Mouse (Mus musculus) hindbrain, embryonic 12.5 days (tissue): ENCODE data around the gene Cldn6. TPM values are rescaled to one million over a fixed set of nuclear protein-coding genes. Genes with fewer than 3 reads are reported as not detected.

Experiments used
- ATAC-seq: fragments of 200-750 bp; cut with Nextera tagmentation; 2 replicates; pipeline ENCODE4 v1.8.0; 2017; ENCODE audit warnings: moderate TSS enrichment; ENCODE audit not compliant: low FRiP score
- H3K27ac ChIP-seq: fragments of 300-500 bp; sonication (generic); 2 replicates; pipeline ENCODE4 v1.5.1; 2016; ENCODE audit warnings: mild to moderate bottlenecking
- H3K27me3 ChIP-seq: fragments of 300-500 bp; sonication (generic); 2 replicates; pipeline ENCODE4 v1.6.1; 2016; ENCODE audit warnings: mild to moderate bottlenecking
- H3K36me3 ChIP-seq: fragments of 300-500 bp; sonication (generic); 2 replicates; pipeline ENCODE4 v1.6.1; 2016; ENCODE audit warnings: mild to moderate bottlenecking
- H3K4me1 ChIP-seq: fragments of 300-500 bp; sonication (generic); 2 replicates; pipeline ENCODE4 v1.6.1; 2016
- H3K4me2 ChIP-seq: fragments of 300-500 bp; sonication (generic); replicated peaks from 2 replicates; pipeline ENCODE4 v1.6.1; 2016; ENCODE audit warnings: mild to moderate bottlenecking
- H3K4me3 ChIP-seq: fragments of 300-500 bp; sonication (generic); 2 replicates; pipeline ENCODE4 v1.5.1; 2016; ENCODE audit warnings: mild to moderate bottlenecking
- H3K9ac ChIP-seq: fragments of 300-500 bp; sonication (generic); 2 replicates; pipeline ENCODE4 v1.6.1; 2016; ENCODE audit warnings: mild to moderate bottlenecking, moderate library complexity
- H3K9me3 ChIP-seq: fragments of 300-500 bp; sonication (generic); replicated peaks from 2 replicates; pipeline ENCODE4 v1.6.1; 2016; ENCODE audit warnings: mild to moderate bottlenecking
- WGBS: fragments of 180-500 bp; shearing (Covaris S2); methylation state at CpG from one replicate; pipeline ENCODE4 v1.1.7; 2016; 5-methylcytosine and 5-hydroxymethylcytosine counted together
- polyA plus RNA-seq: library from polyadenylated mRNA; unstranded; fragments of >200 nt; fragmentation: Nextera tagmentation; extraction: Ambion mirVana; gene quantifications from 2 replicates; pipeline ENCODE4 v1.2.1, GENCODE M21; 2016

Gene Cldn6
- polyA plus RNA-seq, 1 experiment from 2014 or later = 35.0 TPM

DNA sequence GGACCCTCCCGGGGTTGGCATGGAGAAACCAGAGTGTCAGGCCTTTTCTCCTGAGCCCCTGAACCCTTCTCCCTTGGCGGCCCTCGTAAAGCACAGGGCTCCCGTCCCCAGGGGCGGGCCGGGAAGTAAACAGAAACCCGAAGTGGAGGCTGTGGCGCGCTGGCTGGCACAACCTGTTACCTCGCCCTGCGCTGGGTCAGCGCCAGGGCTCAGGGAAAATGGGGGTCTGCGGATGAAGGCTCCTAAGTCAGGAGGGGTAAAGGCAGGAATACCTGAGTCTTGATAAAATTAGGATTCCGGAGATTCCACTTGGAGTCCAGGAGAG lies 18.2 kb upstream of the Cldn6 start:
- no peak overlapping the region for H3K4me3 ChIP-seq
- H3K9ac ChIP-seq = no peak overlapping the region
- H3K4me1 ChIP-seq = no peaks in the 10 kb centered on the region
- 3% methylated on average over 14 of the region's 14 CpGs for whole genome bisulfite sequencing
- no peak overlapping the region for H3K27ac ChIP-seq
- H3K4me2 ChIP-seq = 0 out of 2 replicates have a peak overlapping the region, but pooled peaks have one; percentile 3
- H3K9me3 ChIP-seq = no peaks in the 10 kb centered on the region
- H3K36me3 ChIP-seq = no peaks in the 10 kb centered on the region
- ATAC-seq = no peak
- peaks cover 49% of the 10 kb centered on the region for H3K27me3 ChIP-seq

DNA sequence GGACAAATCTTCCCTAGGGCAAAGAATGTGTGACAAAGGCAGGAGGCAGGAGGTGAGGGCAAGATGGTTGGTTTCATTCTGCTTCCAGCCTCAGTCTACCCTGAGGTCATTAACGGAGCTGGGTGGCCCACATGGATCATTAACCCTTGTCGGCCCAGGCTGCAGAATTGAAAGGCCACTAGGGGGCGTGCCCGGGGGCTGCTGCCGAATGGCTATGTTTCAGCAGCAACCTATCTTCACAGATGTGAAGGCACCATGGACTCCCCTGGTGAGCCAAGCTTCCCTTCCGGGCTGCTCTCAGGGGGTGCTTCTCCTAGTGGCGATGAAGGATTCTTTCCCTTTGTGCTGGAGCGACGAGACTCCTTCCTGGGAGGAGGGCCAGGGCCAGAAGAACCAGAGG lies 17.5 kb upstream of the Cldn6 start:
- Histone ChIP-seq H3K4me2 (no peak overlapping the region), H3K9ac (no peak overlapping the region), H3K27ac (no peak overlapping the region), H3K36me3 (peaks cover 5% of the 10 kb centered on the region; the same call in 1 of the 2 replicates), H3K9me3 (no peaks in the 10 kb centered on the region), H3K27me3 (peaks cover 49% of the 10 kb centered on the region), H3K4me3 (no peak overlapping the region), H3K4me1 (no peaks in the 10 kb centered on the region)
- ATAC-seq = no peak
- 2% methylated on average over 9 of the region's 9 CpGs for WGBS

DNA sequence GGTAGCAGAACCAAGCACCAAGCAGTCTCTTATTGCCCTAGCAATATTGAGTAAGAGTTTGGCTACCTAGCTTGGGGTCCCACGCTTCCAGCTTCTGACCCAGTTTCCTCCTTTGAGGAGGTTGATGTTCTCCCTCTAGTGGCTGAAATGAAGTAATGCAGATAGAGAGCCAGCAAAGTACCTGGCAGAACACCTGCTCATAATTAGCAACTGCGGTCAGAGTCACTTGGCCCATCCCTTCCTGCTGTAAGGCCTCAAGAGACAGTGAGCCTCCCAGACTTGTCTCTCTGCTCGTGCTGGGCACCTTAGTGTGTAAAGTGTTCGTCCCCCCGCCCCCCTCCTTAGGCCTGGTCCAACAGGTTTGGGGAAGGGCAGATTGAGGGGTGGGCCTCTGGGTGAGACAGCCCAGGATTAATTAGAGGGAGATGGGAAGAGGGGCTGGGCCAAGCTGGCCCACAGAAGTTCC lies 14.5 kb upstream of the Cldn6 start:
- peaks cover 38% of the 10 kb centered on the region for H3K27me3 ChIP-seq
- peaks cover 33% of the 10 kb centered on the region for H3K36me3 ChIP-seq
- no peak overlapping the region for H3K4me3 ChIP-seq
- no peak overlapping the region for H3K9ac ChIP-seq
- ATAC-seq = no peak
- no peaks in the 10 kb centered on the region for H3K9me3 ChIP-seq
- H3K4me1 ChIP-seq = no peaks in the 10 kb centered on the region
- WGBS = 6% methylated on average over 5 of the region's 5 CpGs
- no peak overlapping the region for H3K4me2 ChIP-seq
- H3K27ac ChIP-seq = no peak overlapping the region

DNA sequence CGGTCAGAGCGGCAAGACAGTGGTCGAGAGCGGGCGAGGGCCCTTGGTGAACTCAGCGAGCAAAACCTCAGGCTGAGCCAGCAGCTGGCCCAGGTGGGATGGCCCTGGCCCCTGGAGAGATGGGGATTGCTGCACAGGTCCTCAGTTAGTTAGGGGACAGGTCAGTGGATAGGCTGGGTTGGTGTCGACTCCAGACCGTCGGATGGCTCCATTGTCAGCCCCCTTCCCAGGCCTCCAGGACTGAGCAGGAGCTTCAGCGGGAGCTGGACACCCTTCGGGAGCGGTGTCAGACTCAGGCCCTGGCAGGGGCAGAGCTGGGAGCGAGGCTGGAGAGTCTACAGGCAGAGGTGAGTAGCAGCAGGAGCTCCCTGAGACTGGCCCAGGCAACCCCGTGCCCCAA lies 13.5 kb upstream of the Cldn6 start:
- Histone ChIP-seq H3K4me3 (no peak overlapping the region), H3K4me1 (no peaks in the 10 kb centered on the region), H3K36me3 (peaks cover 42% of the 10 kb centered on the region), H3K9me3 (no peaks in the 10 kb centered on the region), H3K27me3 (peaks cover 28% of the 10 kb centered on the region), H3K9ac (no peak overlapping the region), H3K27ac (no peak overlapping the region), H3K4me2 (no peak overlapping the region)
- ATAC-seq = no peak
- 78% methylated on average over 14 of the region's 14 CpGs for WGBS

DNA sequence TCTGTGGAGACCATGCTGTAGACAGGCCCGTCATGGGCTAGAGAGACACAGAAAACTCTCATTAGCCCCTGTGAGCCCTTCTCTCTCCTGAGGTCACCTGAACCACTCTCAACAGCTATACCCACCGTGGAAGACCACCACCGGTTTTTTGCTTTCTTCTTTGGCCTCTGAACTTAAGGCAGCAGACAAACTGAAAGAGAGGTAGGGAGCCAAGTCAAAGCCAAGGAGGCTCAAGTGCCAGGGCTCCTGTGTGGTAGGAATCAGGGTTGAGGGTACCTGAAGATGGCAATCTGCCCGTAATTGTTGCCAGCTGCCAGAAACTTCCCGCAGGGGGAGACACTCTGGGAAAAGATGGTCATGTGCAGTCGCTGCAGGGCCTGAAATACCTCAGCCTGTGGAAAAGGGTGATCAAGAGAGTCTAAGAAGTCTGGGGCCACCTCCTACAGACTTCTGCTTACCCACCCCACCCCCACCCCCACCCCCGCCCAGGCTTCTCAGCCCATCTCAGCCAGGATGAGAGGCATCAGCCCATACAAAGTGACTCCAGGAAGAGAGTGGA lies 8.5 kb upstream of the Cldn6 start:
- peaks cover 13% of the 10 kb centered on the region for H3K27me3 ChIP-seq
- H3K36me3 ChIP-seq = peaks cover 44% of the 10 kb centered on the region
- no peak for ATAC-seq
- 92% methylated on average over 7 of the region's 7 CpGs for WGBS
- H3K4me2 ChIP-seq = no peak overlapping the region
- no peak overlapping the region for H3K27ac ChIP-seq
- H3K9ac ChIP-seq = no peak overlapping the region
- peaks cover 16% of the 10 kb centered on the region for H3K4me1 ChIP-seq
- H3K9me3 ChIP-seq = no peaks in the 10 kb centered on the region
- no peak overlapping the region for H3K4me3 ChIP-seq

DNA sequence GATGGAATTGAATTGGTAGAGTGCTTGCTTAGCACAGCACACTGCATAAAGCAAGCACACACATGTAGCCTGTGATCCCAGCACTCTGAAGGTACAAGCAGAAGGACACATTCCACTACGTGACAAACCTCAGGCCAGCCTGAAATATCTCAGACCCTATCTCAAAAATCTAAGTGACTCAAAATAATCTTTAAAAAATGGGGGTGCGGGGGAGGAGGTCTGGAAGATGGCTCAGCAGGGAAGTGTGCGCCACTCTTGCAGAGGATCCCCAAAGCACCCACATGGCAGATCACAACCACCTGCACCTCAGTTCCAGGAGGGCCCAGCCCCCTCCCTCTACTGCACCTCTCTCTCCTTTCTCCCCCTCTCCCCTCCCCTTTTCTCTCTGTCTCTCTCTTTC lies 7.5 kb upstream of the Cldn6 start:
- H3K4me2 ChIP-seq = no peak overlapping the region
- WGBS = 93% methylated on average over 3 of the region's 3 CpGs
- peaks cover 22% of the 10 kb centered on the region for H3K27me3 ChIP-seq
- no peak overlapping the region for H3K4me3 ChIP-seq
- ATAC-seq = no peak
- no peaks in the 10 kb centered on the region for H3K9me3 ChIP-seq
- peaks cover 40% of the 10 kb centered on the region for H3K36me3 ChIP-seq
- H3K27ac ChIP-seq = no peak overlapping the region
- H3K9ac ChIP-seq = no peak overlapping the region
- H3K4me1 ChIP-seq = peaks cover 26% of the 10 kb centered on the region

DNA sequence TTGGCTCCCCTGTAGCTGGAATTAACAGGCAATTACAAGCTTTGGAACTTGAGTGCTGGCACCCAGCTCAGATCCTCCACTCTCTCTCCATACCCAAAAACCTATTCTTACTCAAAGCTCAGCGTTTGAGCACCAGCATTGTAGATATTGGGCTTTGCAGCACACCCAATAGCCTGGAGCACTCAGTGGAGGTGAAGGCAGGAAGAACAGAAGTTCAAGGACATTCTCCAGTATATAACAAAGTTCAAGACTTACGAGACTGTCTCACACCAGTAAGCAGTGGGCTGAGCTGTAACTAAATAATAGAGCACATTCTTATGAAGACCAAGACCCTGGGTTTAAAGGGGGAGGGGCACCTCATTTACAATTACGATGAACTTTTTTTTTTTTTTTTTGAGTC lies 6.3 kb upstream of the Cldn6 start:
- no peak overlapping the region for H3K9ac ChIP-seq
- H3K4me2 ChIP-seq = peak overlapping the region; percentile 75
- H3K4me3 ChIP-seq = peak overlapping the region; percentile 57
- peaks cover 29% of the 10 kb centered on the region for H3K36me3 ChIP-seq
- H3K9me3 ChIP-seq = no peaks in the 10 kb centered on the region
- no peak overlapping the region for H3K27ac ChIP-seq
- H3K4me1 ChIP-seq = peaks cover 30% of the 10 kb centered on the region
- H3K27me3 ChIP-seq = peaks cover 30% of the 10 kb centered on the region
- WGBS = 70% methylated on average over 3 of the region's 3 CpGs
- ATAC-seq = no peak

DNA sequence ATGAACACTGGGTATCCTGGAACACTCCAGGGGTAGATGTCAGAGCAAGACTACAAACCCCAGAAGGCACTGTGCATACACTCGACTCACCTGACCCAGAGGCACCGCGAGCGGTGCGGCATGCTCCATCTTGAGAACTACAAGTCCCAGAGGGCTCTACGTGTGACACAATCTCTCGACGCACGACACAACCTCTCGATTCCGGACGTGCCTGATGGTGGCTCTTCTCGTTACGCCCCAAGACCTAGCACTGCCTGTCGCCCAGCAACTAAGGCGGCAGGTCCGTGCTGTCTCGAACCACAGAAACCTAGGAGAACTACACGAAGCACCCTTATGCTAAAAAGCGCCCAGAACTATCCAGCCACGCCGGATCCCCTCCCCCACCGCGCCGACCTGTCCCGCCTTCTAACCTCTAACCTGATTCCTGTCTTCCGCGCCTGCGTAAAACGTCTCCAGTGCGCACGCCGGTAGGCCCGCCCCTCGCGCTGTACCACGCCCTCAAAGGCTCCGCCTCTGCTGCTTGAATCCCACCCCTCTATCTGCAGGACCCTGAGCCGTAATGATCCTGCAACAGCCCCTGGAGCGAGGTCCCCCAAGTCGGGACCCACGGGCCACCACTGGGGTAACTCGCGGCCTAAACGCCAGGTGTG lies 5.5 kb upstream of the Cldn6 start, which contains the start of the genes Hcfc1r1 and Thoc6:
Gene Hcfc1r1, plus strand, starts transcription at position 173 of the 650 bp plus-strand sequence.
Gene Thoc6, minus strand, starts transcription at position 459 of the 650 bp plus-strand sequence.
- peak within 1 kb of the TSS; percentile 75 for H3K27ac ChIP-seq
- WGBS = under 1% methylated on average over 45 of the region's 45 CpGs
- H3K4me3 ChIP-seq = peak within 1 kb of the TSS; percentile 57
- peaks cover 30% of the 10 kb centered on the region for H3K4me1 ChIP-seq
- H3K9me3 ChIP-seq = no peaks in the 10 kb centered on the region
- peak within 1 kb of the TSS; percentile 72 for H3K9ac ChIP-seq
- peaks cover 36% of the 10 kb centered on the region for H3K27me3 ChIP-seq
- H3K4me2 ChIP-seq = peak within 1 kb of the TSS; percentile 75
- ATAC-seq = peak; percentile 95
- peaks cover 22% of the 10 kb centered on the region for H3K36me3 ChIP-seq

DNA sequence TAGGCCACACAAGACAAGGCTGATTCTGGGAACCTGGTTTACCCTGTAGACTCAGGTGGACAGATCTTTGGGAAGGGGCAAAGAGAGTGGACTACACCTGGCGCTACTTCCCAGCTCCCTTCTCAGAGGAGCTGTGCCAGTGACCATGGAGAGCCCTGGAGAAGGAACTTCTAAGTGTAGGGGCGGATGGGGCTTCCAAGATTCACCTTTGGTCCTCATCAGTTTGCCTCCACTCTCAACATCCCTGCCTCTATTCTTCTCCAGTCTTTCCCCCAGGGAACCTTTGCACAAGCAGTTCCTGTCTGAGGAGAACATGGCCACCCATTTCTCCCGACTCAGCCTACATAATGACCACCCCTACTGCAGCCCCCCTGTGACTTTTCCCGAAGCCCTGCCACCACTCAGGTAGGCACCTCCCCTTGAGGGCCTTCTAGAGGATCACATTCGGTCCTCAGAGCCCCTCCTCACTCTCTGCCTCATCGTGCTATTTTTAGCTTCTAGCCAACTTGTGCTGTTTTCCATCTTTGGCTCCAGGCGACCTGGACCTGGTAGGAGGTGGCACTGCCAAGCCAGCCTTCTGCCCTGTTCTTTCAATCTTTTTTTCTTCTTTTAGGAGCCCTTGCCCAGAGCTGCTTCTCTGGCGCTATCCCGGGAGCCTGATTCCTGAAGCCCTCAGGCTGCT lies 4.6 kb upstream of the Cldn6 start:
- peak overlapping the region; percentile 72 for H3K9ac ChIP-seq
- H3K4me1 ChIP-seq = peaks cover 34% of the 10 kb centered on the region
- peaks cover 45% of the 10 kb centered on the region for H3K27me3 ChIP-seq
- peak overlapping the region; percentile 57 for H3K4me3 ChIP-seq
- H3K4me2 ChIP-seq = peak overlapping the region; percentile 75
- peaks cover 14% of the 10 kb centered on the region for H3K36me3 ChIP-seq
- H3K9me3 ChIP-seq = no peaks in the 10 kb centered on the region
- no peak; the same call in 1 of the 2 replicates for ATAC-seq
- no peak overlapping the region for H3K27ac ChIP-seq
- WGBS = 44% methylated on average over 9 of the region's 9 CpGs

DNA sequence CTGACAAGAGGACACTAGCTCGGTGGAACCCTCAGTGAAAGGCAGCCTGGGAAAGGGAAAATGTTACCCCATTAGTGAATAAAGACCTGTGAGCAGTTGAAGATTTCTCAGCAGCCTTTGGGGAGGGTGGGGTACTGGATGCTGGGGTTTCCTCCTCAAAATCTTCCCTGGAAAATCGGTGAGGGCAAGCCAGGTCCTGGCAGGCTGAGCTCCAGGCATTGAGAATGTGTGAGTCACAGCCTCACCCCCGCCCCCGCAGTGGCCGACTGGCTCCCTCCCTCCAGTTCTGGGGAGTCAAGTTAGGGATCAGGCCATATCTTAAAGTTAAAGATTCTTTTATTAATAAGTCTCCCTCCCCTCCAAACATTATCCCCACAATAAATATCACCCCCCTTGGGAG lies 3.9 kb upstream of the Cldn6 start:
- H3K9ac ChIP-seq = no peak overlapping the region
- peaks cover 36% of the 10 kb centered on the region for H3K4me1 ChIP-seq

DNA sequence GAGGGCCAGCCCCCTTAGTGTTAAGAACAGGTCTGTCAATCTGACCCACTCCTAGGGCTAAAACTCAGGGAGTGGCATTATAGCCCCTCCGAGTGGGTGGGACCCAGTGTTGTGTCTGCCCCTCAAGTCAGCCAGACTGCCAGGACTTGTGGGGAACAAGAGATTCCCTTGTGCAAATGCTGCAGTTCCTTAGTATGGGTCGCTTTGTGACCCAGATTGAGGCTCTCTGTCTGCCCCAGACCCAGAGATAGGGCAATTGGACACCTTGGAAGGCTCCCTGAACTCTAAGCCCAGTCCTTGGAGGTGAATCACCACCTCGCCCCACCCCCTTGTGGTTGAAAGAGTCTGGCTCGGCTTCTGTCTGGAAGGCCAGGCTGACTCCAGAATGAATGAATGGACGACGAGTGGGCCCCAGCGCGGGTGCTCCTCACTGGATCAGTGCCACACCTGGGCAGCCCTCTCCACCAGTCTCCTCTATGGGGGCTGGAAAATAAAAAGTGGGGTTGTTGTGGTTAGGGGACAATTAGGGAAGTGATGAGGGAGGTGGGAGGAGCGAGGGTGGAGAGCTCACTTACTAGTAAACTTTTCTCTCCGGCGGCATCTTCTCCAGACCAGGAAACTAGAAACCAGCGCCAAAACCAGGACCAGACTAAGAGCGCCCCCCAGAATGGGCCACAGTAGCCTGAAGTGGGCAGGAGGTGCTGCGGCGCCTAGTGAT lies 3.3 kb upstream of the Cldn6 start:
- 11% methylated on average over 15 of the region's 15 CpGs for WGBS
- peaks cover 36% of the 10 kb centered on the region for H3K4me1 ChIP-seq
- H3K9ac ChIP-seq = peak overlapping the region; percentile 54
- peak overlapping the region; percentile 91 for H3K4me2 ChIP-seq
- ATAC-seq = no peak
- H3K9me3 ChIP-seq = no peaks in the 10 kb centered on the region
- H3K4me3 ChIP-seq = peak overlapping the region; percentile 35
- no peak overlapping the region for H3K27ac ChIP-seq
- H3K36me3 ChIP-seq = peaks cover under 1% of the 10 kb centered on the region; the same call in 1 of the 2 replicates
- peaks cover 58% of the 10 kb centered on the region for H3K27me3 ChIP-seq

More for the DNA sequence above, 3.9 kb upstream of the Cldn6 start:
- Histone ChIP-seq H3K36me3 (peaks cover 6% of the 10 kb centered on the region), H3K27me3 (peaks cover 52% of the 10 kb centered on the region), H3K27ac (no peak overlapping the region), H3K9me3 (no peaks in the 10 kb centered on the region), H3K4me3 (no peak overlapping the region), H3K4me2 (no peak overlapping the region)
- ATAC-seq = no peak
- WGBS = 42% methylated on average over 5 of the region's 5 CpGs

DNA sequence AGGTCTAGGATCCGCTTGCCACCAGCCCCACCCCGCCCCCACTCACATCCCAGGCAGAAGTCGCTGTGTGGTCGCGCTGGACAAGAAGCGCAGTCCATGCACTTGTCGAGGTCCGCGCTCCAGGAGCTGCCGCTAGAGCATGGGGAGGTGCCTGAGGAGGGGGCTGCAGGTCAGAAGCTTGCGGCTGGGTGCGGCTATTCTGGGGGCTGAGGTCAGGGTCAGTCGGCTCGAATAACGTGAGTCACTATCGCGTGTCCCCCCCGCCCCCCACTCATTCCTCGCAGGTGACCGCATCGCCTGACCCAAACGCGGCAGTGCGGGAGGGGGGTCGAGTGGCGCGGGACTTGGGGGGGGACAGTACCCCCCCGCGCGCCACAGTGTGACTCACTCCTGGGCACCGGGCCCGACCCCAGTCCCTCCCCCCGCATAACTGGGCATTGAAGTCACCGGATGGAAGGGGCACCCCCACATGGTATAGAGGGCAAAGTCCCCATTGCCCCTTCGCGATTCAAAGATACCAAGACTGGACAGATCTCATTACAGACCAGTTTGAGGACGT lies 2.5 kb upstream of the Cldn6 start:
- ATAC-seq = no peak
- H3K9ac ChIP-seq = peak overlapping the region; percentile 54
- H3K27ac ChIP-seq = no peak overlapping the region
- no peaks in the 10 kb centered on the region for H3K9me3 ChIP-seq
- no peaks in the 10 kb centered on the region for H3K36me3 ChIP-seq
- WGBS = under 1% methylated on average over 36 of the region's 37 CpGs
- H3K4me1 ChIP-seq = peaks cover 36% of the 10 kb centered on the region
- peaks cover 66% of the 10 kb centered on the region for H3K27me3 ChIP-seq
- peak overlapping the region; percentile 91 for H3K4me2 ChIP-seq
- peak overlapping the region; percentile 35 for H3K4me3 ChIP-seq
